Mouse (Mus musculus): ENCODE results near the gene Acaa1a. TPM values are rescaled to one million over a fixed set of nuclear protein-coding genes. Genes with fewer than 3 reads are reported as not detected.
A peak's percentile ranks its signal among the peaks of the same experiment; 100 is the strongest.
"Not testable (repeated sequence)": the region's sequence is repeated elsewhere in the genome, so short reads cannot be mapped to it uniquely, and the experiment has no call there.

Acaa1a gene
- total RNA-seq, 2 experiments from 2014 or later, result 63.9 to 70.5 TPM

- DNase-seq (ENCODE audit: low spot score in 2 of 2), result no peak
These were observed 1.1 kb upstream of the Acaa1a start for GRCm38 (mm10) chr9:119338350-119338749.

GRCm38 (mm10) chr9:119339106-119339505 lies 370 bp upstream of the Acaa1a start:
- DNase-seq (ENCODE audit: low spot score in 2 of 2), result no peak

- DNase-seq (ENCODE audit: low spot score in 2 of 2), result no peak
These were observed 720 bp downstream of the Acaa1a start for GRCm38 (mm10) chr9:119340212-119340580.

GRCm38 (mm10) chr9:119340909-119341816 lies 1.7 kb downstream of the Acaa1a start, which contains the start of gene Myd88:
Gene Myd88, minus strand, starts transcription at chr9:119341411.
- DNase-seq (ENCODE audit: low spot score in 2 of 2), result peak; percentile 92 to 95

GRCm38 (mm10) chr9:119342728-119343127 lies 3.3 kb downstream of the Acaa1a start:
- no peak for DNase-seq (ENCODE audit: low spot score in 2 of 2)

GRCm38 (mm10) chr9:119346376-119346775 lies 6.9 kb downstream of the Acaa1a start:
- no peak for DNase-seq (ENCODE audit: low spot score in 2 of 2)

GRCm38 (mm10) chr9:119350531-119350930 lies 11.1 kb downstream of the Acaa1a start:
- no peak for DNase-seq (ENCODE audit: low spot score in 2 of 2)

GRCm38 (mm10) chr9:119350947-119351705 lies 11.7 kb downstream of the Acaa1a start:
- DNase-seq (ENCODE audit: low spot score in 2 of 2), result no peak

GRCm38 (mm10) chr9:119352060-119352459 lies 12.6 kb downstream of the Acaa1a start:
- peak; percentile 65 to 71 for DNase-seq (ENCODE audit: low spot score in 2 of 2)

- DNase-seq (ENCODE audit: low spot score in 2 of 2), result no peak
These were observed 14.4 kb downstream of the Acaa1a start for GRCm38 (mm10) chr9:119353926-119354325.

GRCm38 (mm10) chr9:119355943-119356342 lies 16.5 kb downstream of the Acaa1a start:
- DNase-seq (ENCODE audit: low spot score in 2 of 2), result peak in 1 of 2 experiments; percentile 21

GRCm38 (mm10) chr9:119357331-119358057 lies 18.0 kb downstream of the Acaa1a start, which contains the start of gene Xylb:
Gene Xylb, plus strand, starts transcription at chr9:119357381.
- DNase-seq (ENCODE audit: low spot score in 2 of 2), result peak; percentile 90 to 92

- no peak for DNase-seq (ENCODE audit: low spot score in 2 of 2)
These were observed 18.6 kb downstream of the Acaa1a start for GRCm38 (mm10) chr9:119358058-119358429.

- DNase-seq (ENCODE audit: low spot score in 2 of 2), result no peak
These were observed 21.9 kb downstream of the Acaa1a start for GRCm38 (mm10) chr9:119361416-119361815.

- DNase-seq (ENCODE audit: low spot score in 2 of 2), result no peak
These were observed 23.8 kb downstream of the Acaa1a start for GRCm38 (mm10) chr9:119363229-119363628.

GRCm38 (mm10) chr9:119365284-119365683 lies 25.8 kb downstream of the Acaa1a start, which contains the start of gene Slc22a14:
Gene Slc22a14, minus strand, starts transcription at chr9:119365553.
- DNase-seq (ENCODE audit: low spot score in 2 of 2), result no peak

GRCm38 (mm10) chr9:119368367-119368766 lies 28.9 kb downstream of the Acaa1a start:
- DNase-seq (ENCODE audit: low spot score in 2 of 2), result no peak

GRCm38 (mm10) chr9:119370770-119371169 lies 31.3 kb downstream of the Acaa1a start:
- DNase-seq (ENCODE audit: low spot score in 2 of 2), result not testable (repeated sequence)

GRCm38 (mm10) chr9:119371251-119371650 lies 31.8 kb downstream of the Acaa1a start:
- DNase-seq (ENCODE audit: low spot score in 2 of 2), result no peak

GRCm38 (mm10) chr9:119375008-119375407 lies 35.5 kb downstream of the Acaa1a start:
- DNase-seq (ENCODE audit: low spot score in 2 of 2), result no peak

- no peak for DNase-seq (ENCODE audit: low spot score in 2 of 2)
These were observed 36.1 kb downstream of the Acaa1a start for GRCm38 (mm10) chr9:119375556-119375955.
